Mouse (Mus musculus): ENCODE results near the gene Rab25.

DNA sequence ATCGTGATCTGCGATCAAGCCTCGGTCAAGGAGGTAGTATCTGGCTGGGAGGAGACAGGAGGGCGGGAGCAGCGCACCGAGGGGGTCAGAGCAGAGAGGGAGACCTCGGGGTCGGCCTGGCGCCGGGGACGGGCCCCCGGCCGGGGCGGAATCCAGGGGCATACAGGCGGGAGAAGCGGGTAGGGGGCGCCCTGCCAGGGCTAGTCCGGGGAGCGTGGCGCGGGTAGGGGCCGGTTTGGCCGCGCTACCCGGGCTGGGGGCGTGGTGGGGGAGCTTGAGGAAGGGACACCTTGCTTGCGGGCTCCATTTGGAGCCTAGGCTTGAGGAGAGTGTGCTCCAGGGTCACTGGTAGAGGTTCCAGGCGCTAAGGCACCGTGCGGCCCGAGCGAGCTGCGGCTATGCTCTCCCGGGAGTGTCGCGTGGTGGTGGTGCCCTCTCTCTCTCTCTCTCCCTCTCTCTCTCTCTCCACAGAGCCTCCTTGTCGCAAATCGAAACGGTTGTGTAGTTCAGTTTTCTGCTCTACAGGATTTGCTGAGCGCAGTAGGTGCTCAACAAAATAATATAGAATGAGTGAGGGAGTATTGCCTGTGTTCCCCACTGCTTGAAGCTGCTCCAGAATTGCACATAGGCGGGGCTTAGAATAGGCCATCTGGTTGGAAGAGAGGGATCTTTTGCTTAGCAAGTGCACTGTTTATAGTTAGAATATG lies 5.9 kb upstream of the Rab25 start:
- TF ChIP-seq CTCF (IDR thresholded peaks at IDR 0.05) (no peak), EP300 (IDR thresholded peaks at IDR 0.05; ENCODE audit: insufficient read depth, low read depth, low read length) (no peak)

Data from heart, adult 2 months (tissue).